Mouse (Mus musculus): Measurements from ENCODE around the gene Slc5a7.
A peak's percentile ranks its signal among the peaks of the same experiment; 100 is the strongest.

The Slc5a7 gene

DNA sequence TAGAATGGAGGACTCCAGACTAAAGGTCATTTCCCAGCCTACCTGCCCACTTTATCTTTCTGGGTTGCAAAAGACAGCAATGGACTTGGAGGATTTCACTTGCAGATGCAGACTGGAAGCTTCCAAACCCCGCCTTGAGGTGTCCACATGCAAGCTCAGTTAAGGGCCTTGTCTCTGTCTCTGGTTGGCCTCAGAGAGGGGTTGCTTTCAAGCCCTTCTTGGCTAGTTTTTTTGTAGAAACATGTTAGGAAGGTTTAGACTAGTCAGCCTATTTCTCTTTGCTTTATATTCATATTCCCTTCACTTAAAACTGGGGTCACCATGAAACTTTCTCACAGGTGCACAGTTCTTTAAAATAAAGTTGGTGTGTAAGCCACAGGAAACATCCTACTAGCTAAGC lies at the start of gene Slc5a7:
TSS of gene Slc5a7 (minus strand) at position 101 of the 400 bp plus-strand sequence.
- no peak for DNase-seq

GRCm38 (mm10) chr17:54347672-54348071 lies 48.8 kb upstream of the Slc5a7 start:
- no peak for DNase-seq

- DNase-seq: no peak
Measured at GRCm38 (mm10) chr17:54343395-54343794, 44.6 kb upstream of the Slc5a7 start.

- DNase-seq: peak; percentile 7 to 10
Measured at GRCm38 (mm10) chr17:54298232-54298924, 456 bp downstream of the Slc5a7 start.

GRCm38 (mm10) chr17:54250783-54251182 lies 48.1 kb downstream of the Slc5a7 start:
- DNase-seq: no peak

- DNase-seq: no peak
Measured at GRCm38 (mm10) chr17:54243650-54244300, 55.1 kb downstream of the Slc5a7 start.

DNA sequence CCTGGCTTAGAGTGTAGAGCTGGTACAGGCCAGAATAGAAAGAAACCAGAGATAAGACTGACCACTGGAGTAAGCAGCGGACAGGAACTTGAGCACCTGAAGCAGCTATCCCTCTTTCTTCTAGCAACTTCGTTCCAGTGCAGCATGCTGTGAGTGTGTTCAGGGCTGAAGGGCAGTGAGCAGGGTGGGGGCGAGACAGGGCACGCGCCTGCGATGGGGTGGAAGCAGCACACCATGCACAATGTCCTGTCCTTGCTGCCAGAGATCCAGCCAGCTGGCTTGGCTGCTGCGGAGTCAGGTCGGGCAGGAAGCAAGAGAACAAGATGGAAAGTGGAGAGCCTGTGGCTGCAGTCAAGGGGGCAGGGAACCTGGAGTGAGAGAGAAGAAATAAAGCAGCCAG lies 59.4 kb downstream of the Slc5a7 start:
- DNase-seq: no peak

Measured in kidney, postnatal 4 days (tissue).